Mouse (Mus musculus) MEL (cell line): Measurements from ENCODE around the gene Ints5.
A peak's percentile ranks its signal among the peaks of the same experiment; 100 is the strongest.

ENCODE experiments used
- CTCF ChIP-seq, 3 experiments: IDR thresholded peaks in 2 of 3; conservative IDR thresholded peaks in 1 of 3; 2 replicates each; pipeline ENCODE4 v1.5.1; 2011 to 2012; ENCODE audit warnings: low read length in 3 of 3, low read depth in 2 of 3, mild to moderate bottlenecking in 2 of 3, improper control_type of control experiment in 1 of 3, inconsistent platforms in 1 of 3, mixed read lengths in 1 of 3, moderate library complexity in 1 of 3; ENCODE audit not compliant: control insufficient read depth in 1 of 3, insufficient read depth in 1 of 3, poor library complexity in 1 of 3, severe bottlenecking in 1 of 3
- ELF1 ChIP-seq: IDR thresholded peaks from 2 replicates; pipeline ENCODE4 v1.6.1; 2014; ENCODE audit warnings: low read depth, mild to moderate bottlenecking, inconsistent platforms, low read length, improper control_type of control experiment, moderate library complexity
- TBP ChIP-seq: IDR thresholded peaks from 2 replicates; pipeline ENCODE4 v1.8.0; 2011; ENCODE audit warnings: low read depth, low read length, improper control_type of control experiment
- ZC3H11A ChIP-seq: IDR thresholded peaks from 2 replicates; pipeline ENCODE4 v1.6.1; 2012; ENCODE audit warnings: low read depth, mild to moderate bottlenecking, inconsistent platforms, low read length, improper control_type of control experiment

DNA sequence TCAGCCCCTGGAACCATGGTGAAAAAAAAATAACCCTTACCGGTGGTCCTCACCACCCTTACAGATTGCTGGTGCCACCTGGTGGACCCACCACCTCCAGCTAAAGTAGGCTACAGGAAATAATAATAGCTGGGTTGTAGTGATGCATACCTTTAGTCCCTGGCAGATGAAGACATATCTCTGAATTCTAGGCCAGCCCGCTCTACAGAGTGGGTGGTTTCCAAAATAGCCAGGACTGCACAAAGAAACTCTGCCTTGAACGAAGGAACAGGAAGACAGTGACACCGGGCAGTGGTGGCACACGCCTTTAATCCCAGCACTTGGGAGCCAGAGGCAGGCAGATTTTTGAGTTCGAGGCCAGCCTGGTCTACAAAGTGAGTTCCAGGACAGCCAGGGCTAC, 28.5 kb upstream of the Ints5 start:
- TF ChIP-seq ZC3H11A (no peak), TBP (no peak), ELF1 (no peak), CTCF (IDR thresholded peaks at IDR 0.05 in 2 of 3, conservative IDR thresholded peaks at IDR 0.05 in 1 of 3; ENCODE audit: control insufficient read depth in 1 of 3, insufficient read depth in 1 of 3, low read depth in 2 of 3, low read length in 3 of 3, poor library complexity in 1 of 3, severe bottlenecking in 1 of 3) (0 out of 6 replicates have a peak, but pooled peaks of 1 of the 3 experiments have one; percentile 4)
